Comparison of ENCODE assay signal across 22 mouse cellular contexts in the genomic region with DNA sequence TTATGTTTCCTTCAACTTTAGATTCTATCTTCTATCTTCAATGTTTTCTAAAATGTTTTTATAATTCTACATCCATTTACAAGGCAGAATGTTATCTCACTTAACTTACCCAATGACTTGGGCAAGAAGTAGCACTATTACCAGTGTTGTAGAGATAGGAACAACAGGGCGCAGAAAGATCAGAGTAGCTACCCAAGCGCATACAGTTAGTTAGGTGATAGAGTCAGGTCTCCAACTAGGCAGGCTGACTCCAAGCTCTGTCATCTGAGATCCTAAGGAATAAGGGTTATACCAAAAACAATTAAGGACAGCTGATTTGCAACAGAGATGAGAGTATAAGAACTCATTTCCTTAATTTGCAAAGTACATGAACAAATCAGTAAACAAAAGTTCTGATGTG. TPM values are rescaled to one million over a fixed set of nuclear protein-coding genes. Genes with fewer than 3 reads are reported as not detected.
A peak's percentile ranks its signal among the peaks of the same experiment; 100 is the strongest.
DNase-seq lines count a peak whose midpoint lies in the region; ATAC-seq and TF ChIP-seq lines count a peak whose summit lies in the region.
"Had no signal": no experiment of that assay in that cellular context is flagged by ENCODE, and none has a peak within 500 bp of the region (broad histone marks: within the 10 kb centered on the region; RNA-seq: fewer than 3 reads in every experiment).

No protein-coding gene starts in this region.

- H3K4me1 ChIP-seq in megakaryocyte, embryonic 14.5 days: peaks cover 95% of the 10 kb centered on the region

- peak overlapping the region; percentile 59; the same call in 1 of the 2 replicates for H3K27ac ChIP-seq in layer of hippocampus, adult 2 months
- H3K27ac ChIP-seq: embryonic facial prominence, embryonic 12.5 days; embryonic facial prominence, embryonic 15.5 days; heart, embryonic 13.5 days; hindbrain, embryonic 10.5 days; hindbrain, embryonic 13.5 days had no signal

- H3K36me3 ChIP-seq in megakaryocyte, embryonic 14.5 days (replicated peaks; ENCODE audit: low read length): peaks cover 69% of the 10 kb centered on the region
- H3K36me3 ChIP-seq: embryonic facial prominence, embryonic 12.5 days; embryonic facial prominence, embryonic 15.5 days; heart, embryonic 13.5 days; hindbrain, embryonic 10.5 days; hindbrain, embryonic 13.5 days had no signal

- no peak overlapping the region for H3K4me3 ChIP-seq in layer of hippocampus, adult 2 months
- peak overlapping the region; percentile 46 for H3K4me3 ChIP-seq in megakaryocyte, embryonic 14.5 days (replicated peaks)
- H3K4me3 ChIP-seq: embryonic facial prominence, embryonic 12.5 days; embryonic facial prominence, embryonic 15.5 days; gastrocnemius, adult 2 months; heart, embryonic 13.5 days; hindbrain, embryonic 10.5 days; hindbrain, embryonic 13.5 days had no signal

- intact Hi-C loops in heart, postnatal 25 days (cut with DNase I): no loop called here

- H3K27me3 ChIP-seq in megakaryocyte, embryonic 14.5 days (replicated peaks): no peaks in the 10 kb centered on the region
- H3K27me3 ChIP-seq: embryonic facial prominence, embryonic 12.5 days; embryonic facial prominence, embryonic 15.5 days; heart, embryonic 13.5 days; hindbrain, embryonic 13.5 days had no signal

- ATAC-seq in megakaryocyte, adult 5-6 weeks (ENCODE audit: poor library complexity, severe bottlenecking): no peak
- ATAC-seq: activated CD4-positive, CD25-positive, alpha-beta regulatory T cell, adult 4 months; forebrain, embryonic 14.5 days; forebrain, postnatal 0 days; hindbrain, embryonic 16.5 days; intestine, postnatal 0 days had no signal

- no peak for TF ChIP-seq CTCF in layer of hippocampus, adult 2 months (conservative IDR thresholded peaks at IDR 0.05)

- no peaks in the 10 kb centered on the region for H3K9me3 ChIP-seq in megakaryocyte, embryonic 14.5 days
- H3K9me3 ChIP-seq: embryonic facial prominence, embryonic 12.5 days; embryonic facial prominence, embryonic 15.5 days; heart, embryonic 13.5 days; hindbrain, embryonic 10.5 days; hindbrain, embryonic 13.5 days had no signal

- DNase-seq in cerebellum, adult 11-12 months: peak; percentile 13
- DNase-seq in cerebellum, adult 9-10 months: no peak
- DNase-seq in heart, adult 11 months: peak; percentile 57
- no peak for DNase-seq in heart, postnatal 25 days (ENCODE audit: low spot score)
- DNase-seq in layer of hippocampus, adult 2 months (ENCODE audit: low spot score in 2 of 2): no peak
- DNase-seq in layer of hippocampus, adult 9-10 months (ENCODE audit: low spot score): no peak
- DNase-seq: adrenal gland, adult 8-10 months; adrenal gland, postnatal 25 days; forebrain, postnatal 0 days; gastrocnemius, adult 2 months; gastrocnemius, postnatal 14 days had no signal

RNA-seq across cellular contexts. Expression of a gene that starts 9.6 kb away (rescaled TPM):
- total RNA-seq in heart, postnatal 25 days (2021): 1 to 10 TPM; 7.2 to 7.6 TPM
- 100 to 1,000 TPM; 128 to 130 TPM for total RNA-seq in layer of hippocampus, adult 2 months (2021)
- polyA plus RNA-seq in megakaryocyte, embryonic 14.5 days (2012; ENCODE audit: insufficient read depth, low replicate concordance): 2.2 and 8.7 TPM in 2 replicates
- total RNA-seq in megakaryocyte, adult 5-6 weeks (2015): 103 and 104 TPM in 2 replicates
- 94.7 and 107 TPM in 2 replicates for total RNA-seq in megakaryocyte, adult 5-6 weeks (2017)

Comparison
In these comparisons a context has a peak if more than half of its experiments do, and no peak if none do; other contexts are left out.
1. DNase-seq: peak in cerebellum, adult 11-12 months (single experiment) and heart, adult 11 months (single experiment); none in cerebellum, adult 9-10 months (single experiment), heart, postnatal 25 days (single experiment), layer of hippocampus, adult 2 months (0 of 2) and layer of hippocampus, adult 9-10 months (single experiment).
2. RNA of a gene that starts 9.6 kb away (total RNA-seq): 128 to 130 TPM in layer of hippocampus, adult 2 months and 94.7 to 107 TPM in megakaryocyte, adult 5-6 weeks; 7.2 to 7.6 TPM in heart, postnatal 25 days; every median in the first group is over 10 times any median in the second.